Mouse (Mus musculus) heart, postnatal 0 days (tissue): ENCODE measurements around the gene Chst15.

Source experiments
- CTCF ChIP-seq: IDR thresholded peaks from 2 replicates; pipeline ENCODE4 v1.5.1; 2016; ENCODE audit warnings: antibody characterized with exemption, control low read depth, low read depth
- EP300 ChIP-seq: IDR thresholded peaks from 2 replicates; pipeline ENCODE4 v1.6.1; 2016; ENCODE audit warnings: antibody characterized with exemption, low read depth

GRCm38 (mm10) chr7:132358250-132358649 lies 41.2 kb upstream of the Chst15 start:
- TF ChIP-seq CTCF (no peak), EP300 (no peak)
